Mouse (Mus musculus) frontal cortex, adult (tissue): ENCODE results near the gene Tmem183a.

Experiments used
- ATAC-seq: cut with Nextera tagmentation; 2 replicates; pipeline ENCODE4 v1.9.2; 2017; ENCODE audit warnings: mild to moderate bottlenecking, moderate library complexity, mixed read lengths; ENCODE audit not compliant: low TSS enrichment

Gene Tmem183a

GRCm38 (mm10) chr1:134361857-134362212 is at the start of gene Tmem183a:
Gene Tmem183a (minus strand): TSS chr1:134361979.
- peak; percentile 99 for ATAC-seq

- ATAC-seq, result no peak
Measured at GRCm38 (mm10) chr1:134408080-134408479, 46.3 kb upstream of the Tmem183a start.

- peak; percentile 42; the same call in 1 of the 2 replicates for ATAC-seq
Measured at GRCm38 (mm10) chr1:134406414-134406771, 44.6 kb upstream of the Tmem183a start.

- peak; percentile 97 for ATAC-seq
Measured at GRCm38 (mm10) chr1:134405509-134406413, 44.0 kb upstream of the Tmem183a start, which contains the start of gene Cyb5r1. Gene Cyb5r1 (plus strand): TSS chr1:134405559.

GRCm38 (mm10) chr1:134399735-134400134 is 38.0 kb upstream of the Tmem183a start:
- ATAC-seq, result no peak

GRCm38 (mm10) chr1:134398210-134398609 is 36.4 kb upstream of the Tmem183a start:
- no peak for ATAC-seq

GRCm38 (mm10) chr1:134393827-134394226 is 32.0 kb upstream of the Tmem183a start:
- no peak for ATAC-seq

GRCm38 (mm10) chr1:134385666-134386065 is 23.9 kb upstream of the Tmem183a start, which contains the start of gene 4933406M09Rik:
Gene 4933406M09Rik (plus strand): TSS chr1:134385940.
- no peak for ATAC-seq

- no peak for ATAC-seq
Measured at GRCm38 (mm10) chr1:134385176-134385575, 23.4 kb upstream of the Tmem183a start.

GRCm38 (mm10) chr1:134384581-134384980 is 22.8 kb upstream of the Tmem183a start:
- ATAC-seq, result no peak

GRCm38 (mm10) chr1:134381795-134382625 is 20.2 kb upstream of the Tmem183a start:
- peak; percentile 85 for ATAC-seq

- ATAC-seq, result no peak
Measured at GRCm38 (mm10) chr1:134381051-134381450, 19.3 kb upstream of the Tmem183a start.

- no peak for ATAC-seq
Measured at GRCm38 (mm10) chr1:134374124-134374523, 12.3 kb upstream of the Tmem183a start.

GRCm38 (mm10) chr1:134368777-134369337 is 7.1 kb upstream of the Tmem183a start:
- no peak for ATAC-seq

GRCm38 (mm10) chr1:134365491-134365890 is 3.7 kb upstream of the Tmem183a start:
- no peak for ATAC-seq

GRCm38 (mm10) chr1:134363194-134363593 is 1.4 kb upstream of the Tmem183a start:
- ATAC-seq, result no peak

- ATAC-seq, result no peak; the same call in 1 of the 2 replicates
Measured at GRCm38 (mm10) chr1:134361195-134361856, 453 bp downstream of the Tmem183a start.

GRCm38 (mm10) chr1:134360656-134361055 is 1.1 kb downstream of the Tmem183a start:
- ATAC-seq, result no peak

GRCm38 (mm10) chr1:134357461-134357860 is 4.3 kb downstream of the Tmem183a start:
- ATAC-seq, result no peak

GRCm38 (mm10) chr1:134353326-134353725 is 8.5 kb downstream of the Tmem183a start:
- ATAC-seq, result no peak

GRCm38 (mm10) chr1:134347791-134348190 is 14.0 kb downstream of the Tmem183a start:
- ATAC-seq, result no peak

GRCm38 (mm10) chr1:134345075-134345474 is 16.7 kb downstream of the Tmem183a start:
- peak; percentile 57 for ATAC-seq
